Mouse (Mus musculus) left cerebral cortex, postnatal 36 days (tissue): ENCODE measurements around the gene Nfia. TPM values are rescaled to one million over a fixed set of nuclear protein-coding genes. Genes with fewer than 3 reads are reported as not detected.
A peak's percentile ranks its signal among the peaks of the same experiment; 100 is the strongest.

Experiments used
- DNase-seq, 2 experiments: peaks; one replicate each; pipeline ENCODE4 v3.0.0; 2021 to 2022; ENCODE audit warnings: low spot score in 2 of 2, mixed read lengths in 1 of 2
- intact Hi-C: fragments of 180-260 bp; cut with DNase I; formaldehyde crosslinking; loops from one replicate; pipeline ENCODE4 v1.15.1; 2025
- total RNA-seq, 2 experiments: library from RNA; stranded (reverse); gene quantifications; 2 replicates each; pipeline ENCODE4 v1.2.3; 2021

Gene Nfia
- 10 to 100 TPM; 62.9 to 75.3 TPM for total RNA-seq

- no peak for DNase-seq
- intact Hi-C loops, result loop anchor here (2.0 to 10.0 kb wide), 4 partner anchors 16 to 188 kb away; no protein-coding TSS in a partner anchor
These were observed at the start of gene Nfia for GRCm38 (mm10) chr4:97772641-97773040. TSS of gene Nfia (plus strand) at chr4:97772734.

GRCm38 (mm10) chr4:97723374-97723773, 49.2 kb upstream of the Nfia start:
- DNase-seq, result no peak
- intact Hi-C loops, result no loop called here

- intact Hi-C loops, result no loop called here
These were observed 44.0 kb upstream of the Nfia start for GRCm38 (mm10) chr4:97728520-97728919.

GRCm38 (mm10) chr4:97729999-97730398, 42.5 kb upstream of the Nfia start:
- no peak for DNase-seq

More at GRCm38 (mm10) chr4:97728520-97728919, 44.0 kb upstream of the Nfia start:
- DNase-seq, result no peak

GRCm38 (mm10) chr4:97730416-97730815, 42.1 kb upstream of the Nfia start:
- intact Hi-C loops, result no loop called here
- DNase-seq, result no peak

More at GRCm38 (mm10) chr4:97729999-97730398, 42.5 kb upstream of the Nfia start:
- intact Hi-C loops, result no loop called here

- no peak for DNase-seq
- intact Hi-C loops, result no loop called here
These were observed 39.1 kb upstream of the Nfia start for GRCm38 (mm10) chr4:97733392-97733791.

- no peak for DNase-seq
- intact Hi-C loops, result no loop called here
These were observed 28.6 kb upstream of the Nfia start for GRCm38 (mm10) chr4:97743932-97744331.

- intact Hi-C loops, result loop anchor here (5.0 kb wide), 5 partner anchors 163 to 1048 kb away; no protein-coding TSS in a partner anchor
- DNase-seq, result peak; percentile 55 to 65
These were observed 27.0 kb upstream of the Nfia start for GRCm38 (mm10) chr4:97745296-97746105.

- no peak for DNase-seq
- intact Hi-C loops, result loop anchor here (5.0 kb wide), 5 partner anchors 164 to 1049 kb away; no protein-coding TSS in a partner anchor
These were observed 26.2 kb upstream of the Nfia start for GRCm38 (mm10) chr4:97746106-97746900.

- no peak for DNase-seq
- intact Hi-C loops, result loop anchor here (5.0 to 10.0 kb wide), 4 partner anchors 252 to 694 kb away; no protein-coding TSS in a partner anchor
These were observed 22.1 kb upstream of the Nfia start for GRCm38 (mm10) chr4:97750401-97750800.

- peak; percentile 80 to 87 for DNase-seq
- intact Hi-C loops, result loop anchor here (1.0 to 10.0 kb wide), 5 partner anchors 251 to 694 kb away; no protein-coding TSS in a partner anchor
These were observed 21.5 kb upstream of the Nfia start for GRCm38 (mm10) chr4:97751030-97751482.

GRCm38 (mm10) chr4:97751483-97752251, 20.9 kb upstream of the Nfia start:
- intact Hi-C loops, result loop anchor here (1.0 to 10.0 kb wide), 5 partner anchors 251 to 693 kb away; no protein-coding TSS in a partner anchor
- peak in 1 of 2 experiments; percentile 47 for DNase-seq

GRCm38 (mm10) chr4:97752276-97753010, 20.1 kb upstream of the Nfia start:
- no peak for DNase-seq
- intact Hi-C loops, result loop anchor here (5.0 to 10.0 kb wide), 4 partner anchors 250 to 692 kb away; no protein-coding TSS in a partner anchor

GRCm38 (mm10) chr4:97753521-97753920, 19.0 kb upstream of the Nfia start:
- intact Hi-C loops, result loop anchor here (5.0 to 10.0 kb wide), 4 partner anchors 249 to 691 kb away; no protein-coding TSS in a partner anchor
- DNase-seq, result no peak

- intact Hi-C loops, result loop anchor here (5.0 to 10.0 kb wide), 4 partner anchors 248 to 691 kb away; no protein-coding TSS in a partner anchor
- no peak for DNase-seq
These were observed 18.3 kb upstream of the Nfia start for GRCm38 (mm10) chr4:97754241-97754640.

GRCm38 (mm10) chr4:97757207-97757977, 15.1 kb upstream of the Nfia start:
- peak; percentile 74 to 77 for DNase-seq
- intact Hi-C loops, result loop anchor here (2.0 to 10.0 kb wide), 3 partner anchors 15 to 687 kb away; partner anchors contain the start of gene Nfia

GRCm38 (mm10) chr4:97757978-97758461, 14.5 kb upstream of the Nfia start:
- intact Hi-C loops, result loop anchor here (2.0 to 10.0 kb wide), 3 partner anchors 15 to 687 kb away; partner anchors contain the start of gene Nfia
- DNase-seq, result peak; percentile 53 to 54
